Mouse (Mus musculus) cerebellum, adult 2 months (tissue): ENCODE results near the gene Cd22.

Experiments used
- CTCF ChIP-seq: fragments of 200-500 bp; IDR thresholded peaks from 2 replicates; pipeline ENCODE4 v1.5.1; 2011; ENCODE audit warnings: low read depth, mild to moderate bottlenecking, control low read depth, low read length, moderate library complexity, borderline replicate concordance; ENCODE audit not compliant: insufficient read depth
- POLR2A ChIP-seq: fragments of 200-500 bp; IDR thresholded peaks from 2 replicates; pipeline ENCODE4 v1.6.1; 2011; ENCODE audit warnings: low read length, control low read depth, borderline replicate concordance; ENCODE audit not compliant: insufficient read depth

- TF ChIP-seq CTCF = no peak
- TF ChIP-seq POLR2A = no peak
Measured at GRCm38 (mm10) chr7:30857746-30858145, 22.4 kb downstream of the Cd22 start.
